Mouse (Mus musculus) midbrain, embryonic 12.5 days (tissue): ENCODE data around the gene Npcd. TPM values are rescaled to one million over a fixed set of nuclear protein-coding genes. Genes with fewer than 3 reads are reported as not detected.

ENCODE experiments used
- ATAC-seq: fragments of 200-750 bp; cut with Nextera tagmentation; 2 replicates; pipeline ENCODE4 v1.8.0; 2017; ENCODE audit warnings: low read depth, moderate TSS enrichment, moderate library complexity; ENCODE audit not compliant: low FRiP score
- H3K27ac ChIP-seq: fragments of 300-500 bp; sonication (generic); replicated peaks from 2 replicates; pipeline ENCODE4 v1.5.1; 2016; ENCODE audit warnings: mild to moderate bottlenecking
- H3K27me3 ChIP-seq: fragments of 300-500 bp; sonication (generic); 2 replicates; pipeline ENCODE4 v1.6.1; 2016; ENCODE audit warnings: mild to moderate bottlenecking
- H3K36me3 ChIP-seq: fragments of 300-500 bp; sonication (generic); 2 replicates; pipeline ENCODE4 v1.6.1; 2016
- H3K4me1 ChIP-seq: fragments of 300-500 bp; sonication (generic); 2 replicates; pipeline ENCODE4 v1.6.1; 2016
- H3K4me2 ChIP-seq: fragments of 300-500 bp; sonication (generic); replicated peaks from 2 replicates; pipeline ENCODE4 v1.6.1; 2016; ENCODE audit warnings: mild to moderate bottlenecking, moderate library complexity
- H3K4me3 ChIP-seq: fragments of 300-500 bp; sonication (generic); 2 replicates; pipeline ENCODE4 v1.5.1; 2016; ENCODE audit warnings: mild to moderate bottlenecking
- H3K9ac ChIP-seq: fragments of 300-500 bp; sonication (generic); replicated peaks from 2 replicates; pipeline ENCODE4 v1.6.1; 2016; ENCODE audit warnings: mild to moderate bottlenecking, moderate library complexity
- H3K9me3 ChIP-seq: fragments of 300-500 bp; sonication (generic); 2 replicates; pipeline ENCODE4 v1.6.1; 2016; ENCODE audit warnings: mild to moderate bottlenecking
- WGBS: fragments of 180-500 bp; shearing (Covaris S2); methylation state at CpG from one replicate; pipeline ENCODE4 v1.1.7; 2016; 5-methylcytosine and 5-hydroxymethylcytosine counted together
- polyA plus RNA-seq: library from polyadenylated mRNA; unstranded; fragments of >200 nt; fragmentation: Nextera tagmentation; extraction: Ambion mirVana; gene quantifications from 2 replicates; pipeline ENCODE4 v1.2.1, GENCODE M21; 2016

The Npcd gene
- polyA plus RNA-seq, 1 experiment from 2014 or later, result 0.45 TPM

- H3K9ac ChIP-seq, result peak overlapping the region; percentile 83
- no peaks in the 10 kb centered on the region for H3K9me3 ChIP-seq
Observed at GRCm38 (mm10) chr15:79774117-79775027, 59.7 kb downstream of the Npcd start.

GRCm38 (mm10) chr15:79770629-79771240 is 63.3 kb downstream of the Npcd start:
- ATAC-seq, result no peak
- Histone ChIP-seq H3K9me3 (no peaks in the 10 kb centered on the region), H3K27ac (no peak overlapping the region), H3K27me3 (peaks cover under 1% of the 10 kb centered on the region; the same call in 1 of the 2 replicates), H3K4me3 (no peak overlapping the region), H3K4me1 (peaks cover 30% of the 10 kb centered on the region), H3K4me2 (no peak overlapping the region), H3K9ac (no peak overlapping the region), H3K36me3 (0 out of 2 replicates have a peak, but pooled peaks cover 7% of the 10 kb centered on the region)
- WGBS, result 84% methylated on average over 21 of the region's 21 CpGs

More at GRCm38 (mm10) chr15:79774117-79775027, 59.7 kb downstream of the Npcd start:
- H3K4me2 ChIP-seq, result peak overlapping the region; percentile 85
- H3K27ac ChIP-seq, result peak overlapping the region; percentile 68
- ATAC-seq, result peak; percentile 98
- under 1% methylated on average over 50 of the region's 50 CpGs for WGBS
- H3K4me1 ChIP-seq, result peaks cover 28% of the 10 kb centered on the region
- 0 out of 2 replicates have a peak, but pooled peaks cover 6% of the 10 kb centered on the region for H3K36me3 ChIP-seq
- peaks cover 5% of the 10 kb centered on the region; the same call in 1 of the 2 replicates for H3K27me3 ChIP-seq
- peak overlapping the region; percentile 87 for H3K4me3 ChIP-seq

- WGBS, result 68% methylated on average over 6 of the region's 6 CpGs
- ATAC-seq, result no peak
- Histone ChIP-seq H3K36me3 (peaks cover 28% of the 10 kb centered on the region), H3K4me2 (no peak overlapping the region), H3K27ac (no peak overlapping the region), H3K9me3 (no peaks in the 10 kb centered on the region), H3K9ac (no peak overlapping the region), H3K4me1 (peaks cover 17% of the 10 kb centered on the region), H3K4me3 (no peak overlapping the region), H3K27me3 (no peaks in the 10 kb centered on the region)
Observed at GRCm38 (mm10) chr15:79768302-79768701, 65.7 kb downstream of the Npcd start.

- no peaks in the 10 kb centered on the region for H3K27me3 ChIP-seq
- H3K27ac ChIP-seq, result no peak overlapping the region
- no peak for ATAC-seq
- H3K4me2 ChIP-seq, result no peak overlapping the region
- H3K9ac ChIP-seq, result no peak overlapping the region
- H3K4me3 ChIP-seq, result no peak overlapping the region
- H3K9me3 ChIP-seq, result no peaks in the 10 kb centered on the region
- WGBS, result 90% methylated on average over 16 of the region's 16 CpGs
- H3K36me3 ChIP-seq, result peaks cover 36% of the 10 kb centered on the region
- 0 out of 2 replicates have a peak, but pooled peaks cover 9% of the 10 kb centered on the region for H3K4me1 ChIP-seq
Observed at GRCm38 (mm10) chr15:79767327-79767961, 66.6 kb downstream of the Npcd start.

- WGBS, result 92% methylated on average over 10 of the region's 10 CpGs
- no peaks in the 10 kb centered on the region for H3K27me3 ChIP-seq
- no peaks in the 10 kb centered on the region for H3K9me3 ChIP-seq
- no peak overlapping the region for H3K9ac ChIP-seq
- ATAC-seq, result no peak
- 0 out of 2 replicates have a peak, but pooled peaks cover 9% of the 10 kb centered on the region for H3K4me1 ChIP-seq
- H3K4me3 ChIP-seq, result no peak overlapping the region
- no peak overlapping the region for H3K27ac ChIP-seq
- no peak overlapping the region for H3K4me2 ChIP-seq
- H3K36me3 ChIP-seq, result peaks cover 45% of the 10 kb centered on the region
Observed at GRCm38 (mm10) chr15:79766586-79767071, 67.4 kb downstream of the Npcd start.

GRCm38 (mm10) chr15:79766168-79766567 is 67.9 kb downstream of the Npcd start:
- WGBS, result 70% methylated on average over 9 of the region's 10 CpGs
- 0 out of 2 replicates have a peak, but pooled peaks cover 9% of the 10 kb centered on the region for H3K4me1 ChIP-seq

GRCm38 (mm10) chr15:79765361-79765760 is 68.7 kb downstream of the Npcd start:
- H3K9me3 ChIP-seq, result no peaks in the 10 kb centered on the region
- H3K27me3 ChIP-seq, result no peaks in the 10 kb centered on the region
- no peak overlapping the region for H3K4me2 ChIP-seq
- no peak overlapping the region for H3K27ac ChIP-seq
- 0 out of 2 replicates have a peak, but pooled peaks cover 2% of the 10 kb centered on the region for H3K4me1 ChIP-seq
- WGBS, result 80% methylated on average over 2 of the region's 2 CpGs
- no peak overlapping the region for H3K4me3 ChIP-seq
- peaks cover 49% of the 10 kb centered on the region for H3K36me3 ChIP-seq
- ATAC-seq, result no peak
- H3K9ac ChIP-seq, result no peak overlapping the region

More at GRCm38 (mm10) chr15:79766168-79766567, 67.9 kb downstream of the Npcd start:
- Histone ChIP-seq H3K27ac (no peak overlapping the region), H3K36me3 (peaks cover 46% of the 10 kb centered on the region), H3K4me3 (no peak overlapping the region), H3K4me2 (no peak overlapping the region), H3K9me3 (no peaks in the 10 kb centered on the region), H3K27me3 (no peaks in the 10 kb centered on the region), H3K9ac (no peak overlapping the region)
- no peak for ATAC-seq

- WGBS, result 87% methylated on average over 11 of the region's 11 CpGs
- ATAC-seq, result no peak
- H3K36me3 ChIP-seq, result peaks cover 49% of the 10 kb centered on the region
- no peak overlapping the region for H3K4me3 ChIP-seq
- 0 out of 2 replicates have a peak, but pooled peaks cover 2% of the 10 kb centered on the region for H3K4me1 ChIP-seq
- H3K27ac ChIP-seq, result no peak overlapping the region
- H3K4me2 ChIP-seq, result no peak overlapping the region
- H3K9me3 ChIP-seq, result no peaks in the 10 kb centered on the region
- no peaks in the 10 kb centered on the region for H3K27me3 ChIP-seq
- H3K9ac ChIP-seq, result no peak overlapping the region
Observed at GRCm38 (mm10) chr15:79764539-79765267, 69.3 kb downstream of the Npcd start.

- Histone ChIP-seq H3K27ac (no peak overlapping the region), H3K36me3 (peaks cover 49% of the 10 kb centered on the region), H3K9me3 (no peaks in the 10 kb centered on the region), H3K4me2 (no peak overlapping the region), H3K4me3 (no peak overlapping the region), H3K9ac (no peak overlapping the region; the same call in 1 of the 2 replicates), H3K27me3 (no peaks in the 10 kb centered on the region), H3K4me1 (0 out of 2 replicates have a peak, but pooled peaks cover 2% of the 10 kb centered on the region)
- 93% methylated on average over 7 of the region's 7 CpGs for WGBS
- no peak for ATAC-seq
Observed at GRCm38 (mm10) chr15:79763601-79764246, 70.3 kb downstream of the Npcd start.

GRCm38 (mm10) chr15:79763001-79763400 is 71.0 kb downstream of the Npcd start:
- WGBS, result 93% methylated on average over 9 of the region's 9 CpGs
- H3K36me3 ChIP-seq, result peaks cover 49% of the 10 kb centered on the region
- H3K4me3 ChIP-seq, result no peak overlapping the region
- no peak overlapping the region for H3K27ac ChIP-seq
- H3K9ac ChIP-seq, result no peak overlapping the region
- H3K4me1 ChIP-seq, result no peaks in the 10 kb centered on the region
- no peaks in the 10 kb centered on the region for H3K27me3 ChIP-seq
- H3K9me3 ChIP-seq, result no peaks in the 10 kb centered on the region
- H3K4me2 ChIP-seq, result no peak overlapping the region
- no peak for ATAC-seq

- no peak for ATAC-seq
- no peak overlapping the region for H3K27ac ChIP-seq
- peaks cover 49% of the 10 kb centered on the region for H3K36me3 ChIP-seq
- H3K4me1 ChIP-seq, result peaks cover 10% of the 10 kb centered on the region
- no peak overlapping the region for H3K4me2 ChIP-seq
- H3K4me3 ChIP-seq, result no peak overlapping the region
- 83% methylated on average over 6 of the region's 6 CpGs for WGBS
- H3K9ac ChIP-seq, result no peak overlapping the region
- H3K27me3 ChIP-seq, result no peaks in the 10 kb centered on the region
- H3K9me3 ChIP-seq, result no peaks in the 10 kb centered on the region
Observed at GRCm38 (mm10) chr15:79760956-79761355, 73.1 kb downstream of the Npcd start.
